Mouse (Mus musculus): Measurements from ENCODE around the gene Ankrd9. TPM values are rescaled to one million over a fixed set of nuclear protein-coding genes. Genes with fewer than 3 reads are reported as not detected.
A peak's percentile ranks its signal among the peaks of the same experiment; 100 is the strongest.

Gene Ankrd9
- total RNA-seq, 2 experiments from 2014 or later, result 16.2 to 17.9 TPM

- peak; percentile 85 to 86 for DNase-seq (ENCODE audit: low spot score in 2 of 2)
- intact Hi-C loops (cut with DNase I), result loop anchor here (1.0 kb wide), 1 partner anchor 56 kb away; no protein-coding TSS in a partner anchor
Observed at GRCm38 (mm10) chr12:110992128-110992553, 13.3 kb upstream of the Ankrd9 start.

GRCm38 (mm10) chr12:110991361-110992127, 12.7 kb upstream of the Ankrd9 start:
- intact Hi-C loops (cut with DNase I), result loop anchor here (1.0 kb wide), 1 partner anchor 55 kb away; no protein-coding TSS in a partner anchor
- DNase-seq (ENCODE audit: low spot score in 2 of 2), result peak; percentile 46 to 52

DNA sequence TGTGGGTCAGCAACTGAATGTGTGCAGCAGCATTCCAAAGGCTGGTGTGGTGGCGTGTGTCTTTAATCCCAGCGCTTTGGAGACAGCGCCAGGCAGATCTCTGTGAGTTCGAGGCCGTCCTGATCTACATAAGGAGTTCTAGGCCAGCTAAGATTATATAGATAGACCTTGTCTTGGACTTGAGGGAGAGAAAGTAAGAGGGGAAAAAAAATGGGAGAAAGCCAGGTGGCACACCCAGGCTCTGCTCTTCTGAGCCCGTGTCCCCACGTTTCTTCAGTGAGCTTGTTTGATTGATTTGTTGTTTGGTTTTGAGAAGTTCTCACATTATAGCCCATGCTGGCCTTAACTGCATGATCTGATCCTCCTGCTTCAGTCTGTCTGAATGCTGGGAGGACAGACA, 11.7 kb upstream of the Ankrd9 start:
- no peak for DNase-seq (ENCODE audit: low spot score in 2 of 2)
- intact Hi-C loops (cut with DNase I), result no loop called here

GRCm38 (mm10) chr12:110989409-110989808, 10.6 kb upstream of the Ankrd9 start:
- intact Hi-C loops (cut with DNase I), result no loop called here
- no peak for DNase-seq (ENCODE audit: low spot score in 2 of 2)

- no peak for DNase-seq (ENCODE audit: low spot score in 2 of 2)
- intact Hi-C loops (cut with DNase I), result no loop called here
Observed at GRCm38 (mm10) chr12:110986536-110987425, 7.9 kb upstream of the Ankrd9 start.

DNA sequence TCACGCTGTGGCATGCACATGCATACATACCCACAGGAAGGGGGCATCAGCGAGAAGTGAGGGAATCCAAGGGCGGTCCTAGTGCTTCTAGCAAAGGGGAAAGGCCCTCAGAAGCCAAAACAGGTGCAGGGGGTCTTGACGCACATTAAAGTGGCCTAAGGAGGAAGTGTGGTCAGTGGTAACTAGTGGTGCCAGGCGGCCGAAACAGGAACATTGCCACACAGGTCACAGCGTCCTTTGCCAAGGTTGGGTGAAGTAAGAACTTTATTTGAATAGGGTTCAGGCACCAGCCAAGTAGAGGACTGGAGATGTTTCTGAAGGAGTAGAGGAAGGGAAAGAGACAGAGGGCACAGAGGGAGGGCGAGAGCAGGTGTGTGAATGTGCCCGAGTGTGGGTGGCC, 6.3 kb upstream of the Ankrd9 start:
- intact Hi-C loops (cut with DNase I), result no loop called here
- no peak for DNase-seq (ENCODE audit: low spot score in 2 of 2)

DNA sequence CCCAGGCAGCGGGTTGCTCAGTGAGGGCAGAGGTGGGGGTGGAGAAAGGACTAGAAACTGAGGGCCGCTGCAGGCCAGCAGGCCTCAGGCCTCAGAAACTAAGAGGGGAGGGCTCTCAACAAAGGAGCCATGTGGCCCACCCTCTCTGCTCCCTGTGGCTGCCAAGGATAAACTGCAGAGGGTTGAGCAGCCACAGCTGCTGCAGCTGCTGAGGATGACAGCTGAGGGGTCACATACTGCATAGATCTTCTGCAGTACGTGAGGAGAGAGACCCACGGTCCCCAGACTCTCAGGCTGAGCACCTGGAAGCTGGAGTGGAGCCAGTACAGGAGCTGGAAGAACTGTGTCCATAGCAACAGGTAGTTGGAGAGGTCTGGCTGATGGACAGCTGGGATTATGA, 5.8 kb upstream of the Ankrd9 start:
- intact Hi-C loops (cut with DNase I), result no loop called here
- no peak for DNase-seq (ENCODE audit: low spot score in 2 of 2)

GRCm38 (mm10) chr12:110983714-110984113, 4.9 kb upstream of the Ankrd9 start:
- intact Hi-C loops (cut with DNase I), result no loop called here
- no peak for DNase-seq (ENCODE audit: low spot score in 2 of 2)

GRCm38 (mm10) chr12:110983083-110983482, 4.2 kb upstream of the Ankrd9 start:
- DNase-seq (ENCODE audit: low spot score in 2 of 2), result no peak
- intact Hi-C loops (cut with DNase I), result no loop called here

- DNase-seq (ENCODE audit: low spot score in 2 of 2), result no peak
- intact Hi-C loops (cut with DNase I), result no loop called here
Observed at GRCm38 (mm10) chr12:110981736-110982135, 2.9 kb upstream of the Ankrd9 start.

DNA sequence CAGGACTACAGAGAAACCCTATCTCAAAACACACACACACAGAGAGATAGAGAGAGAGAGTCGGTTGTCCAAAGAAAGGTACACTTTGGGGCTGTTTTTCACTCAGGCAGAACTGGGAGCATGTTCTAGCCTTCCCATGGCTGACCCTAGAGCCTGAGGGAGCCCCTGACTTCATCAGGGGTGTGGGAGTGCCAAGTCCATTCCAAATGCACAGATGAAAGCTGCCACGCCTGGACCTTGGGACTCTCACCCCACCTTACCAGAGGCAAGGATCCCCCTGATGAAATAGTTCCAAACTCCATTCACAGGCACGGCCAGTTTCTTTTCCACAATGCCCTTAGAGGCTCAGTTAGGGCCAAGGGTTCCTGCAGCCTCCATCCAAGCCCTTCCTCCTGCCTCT, 968 bp upstream of the Ankrd9 start:
- intact Hi-C loops (cut with DNase I), result no loop called here
- no peak for DNase-seq (ENCODE audit: low spot score in 2 of 2)

DNA sequence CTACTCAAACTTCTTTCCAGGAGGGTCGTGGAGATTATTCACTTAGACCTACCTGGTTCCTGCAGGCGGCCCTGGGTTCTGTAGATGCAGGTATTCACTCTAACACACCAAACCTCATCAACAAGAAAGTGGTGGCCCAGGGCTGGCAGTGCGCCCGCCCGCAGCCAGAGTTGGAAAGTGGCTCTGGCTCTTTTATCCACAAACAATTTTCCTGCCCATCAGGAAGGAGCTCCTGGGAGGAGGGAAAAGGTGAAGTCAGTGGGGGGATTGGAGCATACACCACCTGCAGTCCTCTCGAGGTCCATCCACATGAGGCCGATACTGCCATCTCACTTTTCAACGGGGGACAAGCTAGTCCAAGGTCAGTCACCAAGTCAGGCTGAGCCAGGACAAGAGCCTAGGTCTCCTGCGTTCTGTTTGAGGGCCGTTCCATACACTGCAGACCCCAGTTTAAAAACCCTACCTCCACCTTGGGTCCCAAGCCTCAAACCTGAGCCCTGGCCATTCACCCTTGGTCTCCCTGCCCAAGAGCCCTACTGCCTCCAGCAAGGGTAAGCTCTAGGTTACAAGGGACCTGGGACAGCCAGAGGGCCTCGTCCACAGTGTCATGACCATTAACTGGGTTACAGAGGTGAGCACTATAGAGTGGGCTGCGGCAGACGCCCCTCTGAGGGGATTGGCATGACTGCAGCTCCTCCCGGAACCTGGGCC, 789 bp downstream of the Ankrd9 start:
- no peak for DNase-seq (ENCODE audit: low spot score in 2 of 2)
- intact Hi-C loops (cut with DNase I), result no loop called here

GRCm38 (mm10) chr12:110977345-110977733, 1.5 kb downstream of the Ankrd9 start:
- intact Hi-C loops (cut with DNase I), result no loop called here
- no peak for DNase-seq (ENCODE audit: low spot score in 2 of 2)

- intact Hi-C loops (cut with DNase I), result no loop called here
- DNase-seq (ENCODE audit: low spot score in 2 of 2), result no peak
Observed at GRCm38 (mm10) chr12:110976589-110977344, 2.1 kb downstream of the Ankrd9 start.

- intact Hi-C loops (cut with DNase I), result no loop called here
- DNase-seq (ENCODE audit: low spot score in 2 of 2), result no peak
Observed at GRCm38 (mm10) chr12:110975838-110976468, 2.9 kb downstream of the Ankrd9 start.

- intact Hi-C loops (cut with DNase I), result no loop called here
- DNase-seq (ENCODE audit: low spot score in 2 of 2), result no peak
Observed at GRCm38 (mm10) chr12:110975385-110975784, 3.5 kb downstream of the Ankrd9 start.

DNA sequence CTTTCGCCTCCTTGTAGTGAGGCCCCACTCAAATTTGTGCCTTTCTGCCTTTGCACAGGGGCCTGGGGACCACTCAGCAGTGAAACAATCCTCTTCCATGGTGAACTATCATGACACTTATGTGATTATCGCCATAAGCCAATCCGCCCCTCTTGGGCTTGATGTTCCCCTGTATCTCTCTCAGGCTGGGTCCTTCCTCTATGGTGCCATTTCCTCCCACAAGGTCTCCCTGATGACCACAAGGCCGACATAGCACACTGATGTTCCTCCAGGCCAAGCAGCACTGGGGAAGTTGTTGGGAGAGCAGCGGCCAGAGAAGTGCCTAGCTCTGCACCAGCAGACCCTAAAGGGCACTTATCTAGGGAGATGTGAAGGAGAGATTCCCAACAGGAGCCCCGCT, 4.1 kb downstream of the Ankrd9 start:
- intact Hi-C loops (cut with DNase I), result no loop called here
- DNase-seq (ENCODE audit: low spot score in 2 of 2), result no peak

GRCm38 (mm10) chr12:110974295-110974694, 4.5 kb downstream of the Ankrd9 start:
- DNase-seq (ENCODE audit: low spot score in 2 of 2), result no peak
- intact Hi-C loops (cut with DNase I), result no loop called here

- no peak for DNase-seq (ENCODE audit: low spot score in 2 of 2)
- intact Hi-C loops (cut with DNase I), result no loop called here
Observed at GRCm38 (mm10) chr12:110973829-110974228, 5.0 kb downstream of the Ankrd9 start.

All from left cerebral cortex, postnatal 25 days (tissue).